Comparison of ENCODE assay signal across 27 mouse cellular contexts in the genomic region with DNA sequence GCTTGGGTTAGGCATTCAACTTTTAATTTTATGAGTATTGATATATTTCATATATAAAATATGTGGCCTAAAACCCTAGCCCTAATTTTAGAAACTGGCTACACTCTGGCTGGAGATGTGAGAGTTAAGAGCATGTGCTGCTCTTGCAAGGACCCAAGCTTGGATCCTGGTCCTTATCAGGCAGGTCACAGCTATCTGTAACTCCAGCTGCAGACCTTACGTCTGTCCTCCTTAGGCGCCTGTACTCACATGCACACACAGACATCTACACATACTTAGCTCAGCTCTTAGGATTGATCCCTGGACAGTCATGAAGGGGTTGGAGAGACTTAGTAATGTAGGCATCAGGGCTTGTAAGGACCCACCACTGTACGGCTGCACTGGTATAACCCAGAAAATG.
DNase-seq lines count a peak whose midpoint lies in the region; ATAC-seq lines count a peak whose summit lies in the region.
"Had no signal": no experiment of that assay in that cellular context is flagged by ENCODE, and none has a peak within 500 bp of the region (broad histone marks: within the 10 kb centered on the region; RNA-seq: fewer than 3 reads in every experiment).

No protein-coding gene starts in this region.

- WGBS in liver, embryonic 15.5 days (ENCODE audit: insufficient replicate concordance), result 35% methylated on average over 3 of the region's 3 CpGs

- H3K36me3 ChIP-seq in liver, embryonic 15.5 days (replicated peaks), result peaks cover 20% of the 10 kb centered on the region

- no peaks in the 10 kb centered on the region for H3K27me3 ChIP-seq in liver, embryonic 15.5 days
- H3K27me3 ChIP-seq: embryonic facial prominence, embryonic 12.5 days; forebrain, embryonic 13.5 days; kidney, embryonic 15.5 days; limb, embryonic 13.5 days; neural tube, embryonic 15.5 days had no signal

- DNase-seq in c-Kit-positive CD71-positive TER-119-negative erythroid progenitor cells, embryonic 14.5 days (ENCODE audit: low read depth), result peak; percentile 38
- DNase-seq in MN1 (ENCODE audit: low spot score), result no peak
- DNase-seq in gastrocnemius, postnatal 36 days, result no peak
- no peak for DNase-seq in right cerebral cortex, postnatal 4 days
- DNase-seq in urinary bladder, postnatal 10 days (ENCODE audit: low spot score), result no peak
- DNase-seq: adrenal gland, postnatal 36 days; cerebellum, adult 18-20 months; cerebellum, postnatal 14 days; gastrocnemius, adult 2 months; kidney, adult 11 months; kidney, postnatal 4 days; layer of hippocampus, adult 9-11 months; lung, embryonic 14.5 days; lung, postnatal 36 days; spleen, adult 18-20 months had no signal

- H3K4me3 ChIP-seq in liver, embryonic 15.5 days (replicated peaks), result no peak overlapping the region
- H3K4me3 ChIP-seq: embryonic facial prominence, embryonic 12.5 days; erythroblast, embryonic 14.5 days; forebrain, embryonic 13.5 days; gastrocnemius, adult 2 months; heart, embryonic 10.5 days; hindbrain, embryonic 10.5 days; kidney, embryonic 15.5 days; limb, embryonic 13.5 days; midbrain, embryonic 10.5 days; neural tube, embryonic 15.5 days had no signal

- intact Hi-C loops in gastrocnemius, postnatal 36 days (cut with DNase I), result no loop called here

- H3K9ac ChIP-seq in liver, embryonic 15.5 days, result no peak overlapping the region
- H3K9ac ChIP-seq: embryonic facial prominence, embryonic 12.5 days; forebrain, embryonic 13.5 days; kidney, embryonic 15.5 days; limb, embryonic 13.5 days; lung, embryonic 14.5 days; neural tube, embryonic 15.5 days had no signal

- H3K9me3 ChIP-seq in liver, embryonic 15.5 days (replicated peaks), result no peaks in the 10 kb centered on the region
- H3K9me3 ChIP-seq: embryonic facial prominence, embryonic 12.5 days; forebrain, embryonic 13.5 days; heart, embryonic 10.5 days; hindbrain, embryonic 10.5 days; kidney, embryonic 15.5 days; limb, embryonic 13.5 days; midbrain, embryonic 10.5 days; neural tube, embryonic 15.5 days had no signal

- H3K4me2 ChIP-seq in liver, embryonic 15.5 days, result no peak overlapping the region
- H3K4me2 ChIP-seq: embryonic facial prominence, embryonic 12.5 days; forebrain, embryonic 13.5 days; kidney, embryonic 15.5 days; limb, embryonic 13.5 days; lung, embryonic 14.5 days; neural tube, embryonic 15.5 days had no signal

- H3K27ac ChIP-seq in liver, embryonic 15.5 days (replicated peaks), result no peak overlapping the region
- H3K27ac ChIP-seq: embryonic facial prominence, embryonic 12.5 days; forebrain, embryonic 13.5 days; gastrocnemius, adult 2 months; heart, embryonic 10.5 days; hindbrain, embryonic 10.5 days; kidney, embryonic 15.5 days; limb, embryonic 13.5 days; neural tube, embryonic 15.5 days had no signal

- H3K4me1 ChIP-seq in liver, embryonic 15.5 days (replicated peaks), result peaks cover 14% of the 10 kb centered on the region
- H3K4me1 ChIP-seq: embryonic facial prominence, embryonic 12.5 days; hindbrain, embryonic 10.5 days; limb, embryonic 13.5 days; neural tube, embryonic 15.5 days had no signal

- peak; percentile 77 for ATAC-seq in erythroid progenitor cell, adult 5-6 weeks (replicated peaks; ENCODE audit: low FRiP score, poor library complexity, severe bottlenecking)
- peak; percentile 77 for ATAC-seq in liver, embryonic 15.5 days (ENCODE audit: insufficient read depth)
- ATAC-seq: forebrain, embryonic 13.5 days; hindbrain, embryonic 16.5 days had no signal
